Mouse (Mus musculus) thymus, adult 2 months (tissue): ENCODE data around the gene Gng2.

ENCODE experiments used
- CTCF ChIP-seq: fragments of 200-500 bp; IDR thresholded peaks from 2 replicates; pipeline ENCODE4 v1.5.1; 2012; ENCODE audit warnings: mild to moderate bottlenecking, control low read depth, low read length, moderate library complexity, borderline replicate concordance; ENCODE audit not compliant: control insufficient read depth, poor library complexity, insufficient read depth; ENCODE audit errors: extremely low read depth
- POLR2A ChIP-seq: fragments of 200-500 bp; IDR thresholded peaks from 2 replicates; pipeline ENCODE4 v1.6.1; 2012; ENCODE audit warnings: mild to moderate bottlenecking, low read length, control low read depth, moderate library complexity; ENCODE audit not compliant: control insufficient read depth, poor library complexity, insufficient read depth; ENCODE audit errors: extremely low read depth

DNA sequence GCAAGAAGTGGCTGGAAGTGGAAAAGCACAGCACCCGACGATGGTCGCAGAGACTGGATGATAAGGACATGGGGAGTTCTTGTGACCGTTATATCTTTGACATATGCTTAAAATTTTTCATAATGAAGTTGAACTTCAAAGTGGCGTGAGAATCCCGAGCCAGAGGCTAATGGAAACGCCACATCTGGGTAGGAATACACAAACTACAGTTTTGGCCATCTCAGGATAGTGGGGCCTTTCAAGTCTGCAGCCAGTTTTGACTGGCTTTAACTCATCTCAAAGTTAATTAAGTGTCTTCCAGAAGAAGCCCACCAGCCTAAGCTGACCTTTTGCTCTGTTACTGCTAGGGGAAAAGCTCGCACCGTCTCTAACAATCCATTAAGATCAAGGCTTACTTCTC lies 17.6 kb downstream of the Gng2 start:
- TF ChIP-seq CTCF (no peak), POLR2A (no peak)
